Mouse (Mus musculus) MEL (cell line): Measurements from ENCODE around the gene Phospho1. TPM values are rescaled to one million over a fixed set of nuclear protein-coding genes. Genes with fewer than 3 reads are reported as not detected.

Experiments
- DNase-seq: peaks from one replicate; pipeline ENCODE4 v3.0.0; 2011; ENCODE audit warnings: low read depth, low spot score
- H3K27ac ChIP-seq: 2 replicates; pipeline ENCODE4 v1.5.1; 2012; ENCODE audit warnings: low read depth, mild to moderate bottlenecking, control low read depth, low read length, moderate library complexity; ENCODE audit not compliant: control insufficient read depth
- H3K27me3 ChIP-seq, 2 experiments: fragments of 150-350 bp in 1 of 2; sonication (generic) in 1 of 2; 2 replicates each; pipeline ENCODE4 v1.6.1; 2012; ENCODE audit warnings: low read length in 2 of 2, mild to moderate bottlenecking in 2 of 2, improper control_type of control experiment in 1 of 2, moderate library complexity in 1 of 2; ENCODE audit not compliant: insufficient read depth in 2 of 2, control insufficient read depth in 1 of 2
- H3K36me3 ChIP-seq, 2 experiments: 2 replicates each; pipeline ENCODE4 v1.6.1; 2012 to 2014; ENCODE audit warnings: low read length in 2 of 2, improper control_type of control experiment in 1 of 2, inconsistent platforms in 1 of 2, mild to moderate bottlenecking in 1 of 2; ENCODE audit not compliant: insufficient read depth in 2 of 2, control insufficient read depth in 1 of 2
- H3K4me1 ChIP-seq, 2 experiments: fragments of 150-350 bp in 1 of 2; sonication (generic) in 1 of 2; 2 replicates each; pipeline ENCODE4 v1.6.1; 2012; ENCODE audit warnings: low read length in 2 of 2, improper control_type of control experiment in 1 of 2, mild to moderate bottlenecking in 1 of 2; ENCODE audit not compliant: insufficient read depth in 2 of 2, control insufficient read depth in 1 of 2
- H3K4me3 ChIP-seq, 2 experiments: fragments of 150-350 bp in 1 of 2; sonication (generic) in 1 of 2; 2 replicates each; pipeline ENCODE4 v1.5.1; 2012; ENCODE audit warnings: low read depth in 2 of 2, low read length in 2 of 2, mild to moderate bottlenecking in 2 of 2, moderate library complexity in 2 of 2, control low read depth in 1 of 2, improper control_type of control experiment in 1 of 2; ENCODE audit not compliant: control insufficient read depth in 1 of 2, insufficient read depth in 1 of 2
- H3K79me2 ChIP-seq: 2 replicates; pipeline ENCODE4 v1.6.1; 2012; ENCODE audit warnings: mild to moderate bottlenecking, low read length, moderate library complexity; ENCODE audit not compliant: control insufficient read depth, poor library complexity, insufficient read depth
- H3K9ac ChIP-seq: 2 replicates; pipeline ENCODE4 v1.6.1; 2012; ENCODE audit warnings: low read depth, mild to moderate bottlenecking, control low read depth, low read length, moderate library complexity; ENCODE audit not compliant: control insufficient read depth, poor library complexity, severe bottlenecking
- H3K9me3 ChIP-seq: fragments of 150-350 bp; sonication (generic); replicated peaks from 2 replicates; pipeline ENCODE4 v1.6.1; 2012; ENCODE audit warnings: mild to moderate bottlenecking, low read length, improper control_type of control experiment, moderate library complexity; ENCODE audit not compliant: insufficient read depth
- CHD1 ChIP-seq: IDR thresholded peaks from 2 replicates; pipeline ENCODE4 v1.6.1; 2012; ENCODE audit warnings: low read depth, mild to moderate bottlenecking, inconsistent platforms, low read length, improper control_type of control experiment
- CHD2 ChIP-seq: IDR thresholded peaks from 2 replicates; pipeline ENCODE4 v1.6.1; 2011; ENCODE audit warnings: low read length, improper control_type of control experiment
- CTCF ChIP-seq, 3 experiments: IDR thresholded peaks in 2 of 3; conservative IDR thresholded peaks in 1 of 3; 2 replicates each; pipeline ENCODE4 v1.5.1; 2011 to 2012; ENCODE audit warnings: low read length in 3 of 3, low read depth in 2 of 3, mild to moderate bottlenecking in 2 of 3, improper control_type of control experiment in 1 of 3, inconsistent platforms in 1 of 3, mixed read lengths in 1 of 3, moderate library complexity in 1 of 3; ENCODE audit not compliant: control insufficient read depth in 1 of 3, insufficient read depth in 1 of 3, poor library complexity in 1 of 3, severe bottlenecking in 1 of 3
- E2F4 ChIP-seq: IDR thresholded peaks from 2 replicates; pipeline ENCODE4 v1.6.1; 2011; ENCODE audit warnings: low read depth, low read length, improper control_type of control experiment, borderline replicate concordance
- EP300 ChIP-seq, 2 experiments: IDR thresholded peaks; 2 replicates each; pipeline ENCODE4 v1.6.1; 2011; ENCODE audit warnings: improper control_type of control experiment in 2 of 2, low read length in 2 of 2, low read depth in 1 of 2, mild to moderate bottlenecking in 1 of 2
- ETS1 ChIP-seq: IDR thresholded peaks from 2 replicates; pipeline ENCODE4 v1.6.1; 2012; ENCODE audit warnings: low read depth, mild to moderate bottlenecking, inconsistent platforms, low read length, improper control_type of control experiment, moderate library complexity
- GABPA ChIP-seq: IDR thresholded peaks from 2 replicates; pipeline ENCODE4 v1.6.1; 2012; ENCODE audit warnings: low read depth, mild to moderate bottlenecking, inconsistent platforms, low read length, improper control_type of control experiment, moderate library complexity
- GATA1 ChIP-seq: IDR thresholded peaks from 2 replicates; pipeline ENCODE4 v1.6.1; 2011; ENCODE audit warnings: low read depth, low read length, improper control_type of control experiment
- MAFK ChIP-seq: IDR thresholded peaks from 2 replicates; pipeline ENCODE4 v1.6.1; 2011; ENCODE audit warnings: low read depth, mild to moderate bottlenecking, low read length, improper control_type of control experiment, borderline replicate concordance
- MAX ChIP-seq: IDR thresholded peaks from 2 replicates; pipeline ENCODE4 v1.6.1; 2011; ENCODE audit warnings: low read length, improper control_type of control experiment
- MAZ ChIP-seq: IDR thresholded peaks from 2 replicates; pipeline ENCODE4 v1.6.1; 2012; ENCODE audit warnings: low read depth, mild to moderate bottlenecking, inconsistent platforms, low read length, improper control_type of control experiment
- MEF2A ChIP-seq: IDR thresholded peaks from 2 replicates; pipeline ENCODE4 v1.6.1; 2014; ENCODE audit warnings: low read depth, mild to moderate bottlenecking, inconsistent platforms, low read length, improper control_type of control experiment; ENCODE audit not compliant: poor library complexity, insufficient replicate concordance, severe bottlenecking; ENCODE audit errors: extremely low read depth
- MXI1 ChIP-seq: IDR thresholded peaks from 2 replicates; pipeline ENCODE4 v1.6.1; 2011; ENCODE audit warnings: mild to moderate bottlenecking, low read depth, low read length, improper control_type of control experiment
- MYB ChIP-seq: IDR thresholded peaks from 2 replicates; pipeline ENCODE4 v1.6.1; 2011; ENCODE audit warnings: mild to moderate bottlenecking, low read depth, low read length, improper control_type of control experiment
- MYC ChIP-seq: IDR thresholded peaks from 2 replicates; pipeline ENCODE4 v1.6.1; 2011; ENCODE audit warnings: low read depth, mild to moderate bottlenecking, low read length, improper control_type of control experiment, moderate library complexity
- NELFE ChIP-seq: IDR thresholded peaks from 2 replicates; pipeline ENCODE4 v1.6.1; 2011; ENCODE audit warnings: low read depth, low read length, improper control_type of control experiment
- POLR2A ChIP-seq, 2 experiments: IDR thresholded peaks; 2 replicates each; pipeline ENCODE4 v1.6.1; 2011 to 2012; ENCODE audit warnings: low read length in 2 of 2, mild to moderate bottlenecking in 2 of 2, control low read depth in 1 of 2, improper control_type of control experiment in 1 of 2, low read depth in 1 of 2, moderate library complexity in 1 of 2; ENCODE audit not compliant: control insufficient read depth in 1 of 2, insufficient read depth in 1 of 2, poor library complexity in 1 of 2
- POLR2AphosphoS2 ChIP-seq: IDR thresholded peaks from 2 replicates; pipeline ENCODE4 v1.6.1; 2011; ENCODE audit warnings: low read length, improper control_type of control experiment
- POLR2AphosphoS5 ChIP-seq: IDR thresholded peaks from 2 replicates; pipeline ENCODE4 v1.6.1; 2012; ENCODE audit warnings: low read depth, borderline replicate concordance, mild to moderate bottlenecking, inconsistent platforms, low read length, moderate library complexity, mixed read lengths
- RAD21 ChIP-seq: IDR thresholded peaks from 2 replicates; pipeline ENCODE4 v1.6.1; 2011; ENCODE audit warnings: mild to moderate bottlenecking, low read depth, low read length, improper control_type of control experiment
- RCOR1 ChIP-seq: IDR thresholded peaks from 2 replicates; pipeline ENCODE4 v1.6.1; 2012; ENCODE audit warnings: low read depth, mild to moderate bottlenecking, inconsistent platforms, low read length, improper control_type of control experiment
- SIN3A ChIP-seq: IDR thresholded peaks from 2 replicates; pipeline ENCODE4 v1.6.1; 2012; ENCODE audit warnings: low read length, improper control_type of control experiment, inconsistent platforms
- SMC3 ChIP-seq: IDR thresholded peaks from 2 replicates; pipeline ENCODE4 v1.6.1; 2011; ENCODE audit warnings: low read depth, low read length, improper control_type of control experiment
- TAL1 ChIP-seq: IDR thresholded peaks from 2 replicates; pipeline ENCODE4 v1.6.1; 2012; ENCODE audit warnings: mild to moderate bottlenecking, inconsistent platforms, low read length, moderate library complexity, mixed read lengths
- TBP ChIP-seq: IDR thresholded peaks from 2 replicates; pipeline ENCODE4 v1.8.0; 2011; ENCODE audit warnings: low read depth, low read length, improper control_type of control experiment
- TCF12 ChIP-seq: IDR thresholded peaks from 2 replicates; pipeline ENCODE4 v1.6.1; 2014; ENCODE audit warnings: low read depth, mild to moderate bottlenecking, inconsistent platforms, low read length, improper control_type of control experiment, moderate library complexity
- UBTF ChIP-seq: IDR thresholded peaks from 2 replicates; pipeline ENCODE4 v1.6.1; 2012; ENCODE audit warnings: low read depth, mild to moderate bottlenecking, inconsistent platforms, low read length, improper control_type of control experiment, moderate library complexity, borderline replicate concordance; ENCODE audit not compliant: insufficient read depth
- USF1 ChIP-seq: IDR thresholded peaks from 2 replicates; pipeline ENCODE4 v1.6.1; 2014; ENCODE audit warnings: low read depth, mild to moderate bottlenecking, inconsistent platforms, low read length, improper control_type of control experiment, moderate library complexity
- USF2 ChIP-seq, 2 experiments: IDR thresholded peaks; 2 replicates each; pipeline ENCODE4 v1.6.1; 2011 to 2012; ENCODE audit warnings: improper control_type of control experiment in 2 of 2, low read length in 2 of 2, borderline replicate concordance in 1 of 2, inconsistent platforms in 1 of 2, low read depth in 1 of 2, mild to moderate bottlenecking in 1 of 2; ENCODE audit not compliant: insufficient read depth in 1 of 2
- ZKSCAN1 ChIP-seq: IDR thresholded peaks from 2 replicates; pipeline ENCODE4 v1.6.1; 2012; ENCODE audit warnings: low read depth, mild to moderate bottlenecking, inconsistent platforms, low read length, improper control_type of control experiment, moderate library complexity
- ZMIZ1 ChIP-seq: IDR thresholded peaks from 2 replicates; pipeline ENCODE4 v1.6.1; 2012; ENCODE audit warnings: low read depth, mild to moderate bottlenecking, inconsistent platforms, low read length, improper control_type of control experiment, moderate library complexity
- polyA plus RNA-seq, 2 experiments: library from polyadenylated mRNA; stranded (reverse) in 1 of 2; unstranded in 1 of 2; fragments of >175 nt in 1 of 2; fragments of >200 nt in 1 of 2; gene quantifications; 2 replicates each; pipeline versions ENCODE4 v1.2.1 to v1.2.4; 2012; ENCODE audit warnings: low replicate concordance in 2 of 2, low read depth in 1 of 2; ENCODE audit not compliant: insufficient read length in 2 of 2, insufficient read depth in 1 of 2, missing spikeins in 1 of 2
- total RNA-seq: library from RNA; depleted of rRNA; stranded (reverse); fragments of 300-350 nt; gene quantifications from 2 replicates; pipeline ENCODE4 v1.2.3, GENCODE M21; 2012

The Phospho1 gene
- total and polyA plus RNA-seq, 3 experiments = 15.4 to 76.0 TPM; not detected in 1

- no peak for DNase-seq
- no peaks in the 10 kb centered on the region for H3K27me3 ChIP-seq
- H3K79me2 ChIP-seq = peaks cover 5% of the 10 kb centered on the region; the same call in 1 of the 2 replicates
- H3K36me3 ChIP-seq = peaks cover 0 to 32% of the 10 kb centered on the region in 2 experiments; a peak in 2 of 4 replicates
- peak overlapping the region in 1 of 2 experiments; percentile 3; a peak in 1 of 4 replicates for H3K4me3 ChIP-seq
- peak overlapping the region; percentile 8 for H3K27ac ChIP-seq
- no peak for TF ChIP-seq SIN3A
- peak; percentile 53 for TF ChIP-seq RCOR1
- TF ChIP-seq TCF12 = no peak
- TF ChIP-seq EP300 (IDR thresholded peaks at IDR 0.05; ENCODE audit: low read depth in 1 of 2, low read length in 2 of 2) = peak in 1 of 2 experiments; percentile 26; a peak in 1 of 4 replicates
- peak; percentile 18; the same call in 1 of the 2 replicates for TF ChIP-seq ETS1
- no peaks in the 10 kb centered on the region for H3K9me3 ChIP-seq
- peaks cover 29 to 44% of the 10 kb centered on the region in 2 experiments for H3K4me1 ChIP-seq
- H3K9ac ChIP-seq = peak overlapping the region; percentile 4; the same call in 1 of the 2 replicates
Observed at GRCm38 (mm10) chr11:95827168-95827447, 2.8 kb downstream of the Phospho1 start.

- peak overlapping the region in 1 of 2 experiments; percentile 3; a peak in 1 of 4 replicates for H3K4me3 ChIP-seq
- H3K27me3 ChIP-seq = no peaks in the 10 kb centered on the region
- peaks cover 5% of the 10 kb centered on the region; the same call in 1 of the 2 replicates for H3K79me2 ChIP-seq
- DNase-seq = peak; percentile 84
- no peaks in the 10 kb centered on the region for H3K9me3 ChIP-seq
- peaks cover 29 to 44% of the 10 kb centered on the region in 2 experiments for H3K4me1 ChIP-seq
- peak overlapping the region; percentile 8 for H3K27ac ChIP-seq
- no peak overlapping the region for H3K9ac ChIP-seq
- peaks cover 0 to 32% of the 10 kb centered on the region in 2 experiments; a peak in 2 of 4 replicates for H3K36me3 ChIP-seq
- no peak for TF ChIP-seq TBP
- TF ChIP-seq ETS1 = no peak; the same call in 1 of the 2 replicates
- TF ChIP-seq UBTF = no peak
- TF ChIP-seq POLR2AphosphoS2 = no peak
- TF ChIP-seq MYB = no peak
- no peak for TF ChIP-seq E2F4
- peak; percentile 69; the same call in 1 of the 2 replicates for TF ChIP-seq ZKSCAN1
- TF ChIP-seq CHD2 = no peak
- no peak for TF ChIP-seq MAX
- no peak for TF ChIP-seq MAFK
- no peak for TF ChIP-seq POLR2AphosphoS5
- no peak for TF ChIP-seq USF2 (IDR thresholded peaks at IDR 0.05; ENCODE audit: borderline replicate concordance in 1 of 2, insufficient read depth in 1 of 2, low read depth in 1 of 2, low read length in 2 of 2)
- no peak for TF ChIP-seq TAL1
- TF ChIP-seq POLR2A (IDR thresholded peaks at IDR 0.05; ENCODE audit: control insufficient read depth in 1 of 2, insufficient read depth in 1 of 2, low read depth in 1 of 2, low read length in 2 of 2, poor library complexity in 1 of 2) = no peak
- TF ChIP-seq ZMIZ1 = no peak
- TF ChIP-seq CTCF (IDR thresholded peaks at IDR 0.05 in 2 of 3, conservative IDR thresholded peaks at IDR 0.05 in 1 of 3; ENCODE audit: control insufficient read depth in 1 of 3, insufficient read depth in 1 of 3, low read depth in 2 of 3, low read length in 3 of 3, poor library complexity in 1 of 3, severe bottlenecking in 1 of 3) = peak; percentile 76 to 91 (median 82)
- peak; percentile 87 for TF ChIP-seq SMC3
- TF ChIP-seq CHD1 = no peak
- no peak for TF ChIP-seq RCOR1
- TF ChIP-seq MEF2A = no peak
- TF ChIP-seq GATA1 = peak; percentile 42
- peak; percentile 98 for TF ChIP-seq RAD21
- no peak for TF ChIP-seq TCF12
- TF ChIP-seq MAZ = no peak
- no peak for TF ChIP-seq USF1
- no peak for TF ChIP-seq NELFE
- no peak for TF ChIP-seq GABPA
- no peak for TF ChIP-seq MXI1
- peak; percentile 58; the same call in 1 of the 2 replicates for TF ChIP-seq MYC
Observed at GRCm38 (mm10) chr11:95827464-95828085, 3.3 kb downstream of the Phospho1 start.
